Mouse (Mus musculus): ENCODE measurements at regions not wholly inside any gene's neighbourhood (a gene's known extent, or its start where the extent isn't known, plus 50 kb on each side); places are given as distances from the start of the nearest gene placed in this dataset.

DNA sequence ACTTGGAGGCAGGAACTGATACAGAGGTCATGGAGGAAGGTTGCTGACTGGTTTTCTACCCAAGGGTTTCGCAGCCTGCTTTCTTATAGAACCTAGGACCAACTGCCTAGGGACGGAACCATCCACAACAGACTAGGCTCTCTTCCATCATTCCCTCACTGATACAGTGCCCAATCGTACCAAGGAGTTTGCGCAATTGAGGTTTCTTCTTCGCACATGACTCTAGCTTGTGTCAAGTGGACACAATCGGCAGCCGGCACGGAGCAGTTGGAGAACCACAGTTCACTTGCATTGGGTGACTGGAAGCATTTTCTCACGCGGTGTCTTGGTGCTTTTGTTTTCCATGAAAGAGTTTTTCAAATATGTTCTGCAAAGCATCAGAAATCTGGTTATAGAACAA is 149.1 kb upstream of the Dyrk2 start:
- Histone ChIP-seq H3K4me3 (no peak overlapping the region), H3K27ac (no peak overlapping the region)
- TF ChIP-seq CTCF (IDR thresholded peaks at IDR 0.05): no peak
- intact Hi-C loops (cut with DNase I): no loop called here
- no peak for DNase-seq

DNA sequence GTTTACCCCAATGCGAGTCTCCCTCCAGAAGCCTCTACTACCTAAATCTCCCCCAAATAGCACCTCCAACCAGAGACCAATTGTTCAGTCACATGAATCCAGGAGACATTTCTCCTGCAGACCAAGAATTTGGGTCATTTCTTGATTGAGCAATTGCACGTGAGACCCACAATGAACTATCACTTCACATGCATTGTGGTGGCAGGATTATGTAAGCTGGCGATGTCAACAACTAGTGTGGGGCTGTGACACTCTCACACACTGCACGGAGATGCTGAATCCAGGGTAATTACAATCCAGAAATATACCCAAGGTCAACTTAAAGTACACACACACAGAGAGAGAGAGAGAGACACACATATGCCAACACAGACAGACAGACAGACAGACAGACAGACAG is 148.5 kb upstream of the Dyrk2 start:
- Histone ChIP-seq H3K27ac (no peak overlapping the region), H3K4me3 (no peak overlapping the region)
- intact Hi-C loops (cut with DNase I): no loop called here
- TF ChIP-seq CTCF (IDR thresholded peaks at IDR 0.05): no peak
- no peak for DNase-seq

DNA sequence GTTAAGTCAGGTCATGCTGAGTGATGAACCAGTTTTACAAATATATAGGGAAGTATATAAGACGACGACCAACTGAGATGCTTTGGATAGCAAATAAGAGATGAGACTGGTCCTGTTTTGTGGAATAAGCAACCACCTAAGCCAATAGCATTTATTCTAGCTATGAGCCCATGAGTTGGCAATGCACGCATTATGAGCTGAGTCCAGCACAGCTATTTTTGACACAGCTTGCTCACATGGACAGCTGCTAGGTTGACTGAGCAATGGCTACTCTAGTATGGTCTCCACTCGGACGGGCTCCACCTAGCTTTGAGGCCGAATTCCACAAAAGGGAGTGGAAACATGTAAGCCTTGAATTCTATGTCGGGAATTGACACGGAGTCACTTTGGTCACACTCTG is 146.1 kb upstream of the Dyrk2 start:
- Histone ChIP-seq H3K27ac (peak overlapping the region; percentile 59), H3K4me3 (peak overlapping the region; percentile 1; the same call in 1 of the 2 replicates)
- peak; percentile 30; the same call in 1 of the 2 replicates for TF ChIP-seq CTCF (IDR thresholded peaks at IDR 0.05)
- DNase-seq: peak; percentile 68
- intact Hi-C loops (cut with DNase I): no loop called here

DNA sequence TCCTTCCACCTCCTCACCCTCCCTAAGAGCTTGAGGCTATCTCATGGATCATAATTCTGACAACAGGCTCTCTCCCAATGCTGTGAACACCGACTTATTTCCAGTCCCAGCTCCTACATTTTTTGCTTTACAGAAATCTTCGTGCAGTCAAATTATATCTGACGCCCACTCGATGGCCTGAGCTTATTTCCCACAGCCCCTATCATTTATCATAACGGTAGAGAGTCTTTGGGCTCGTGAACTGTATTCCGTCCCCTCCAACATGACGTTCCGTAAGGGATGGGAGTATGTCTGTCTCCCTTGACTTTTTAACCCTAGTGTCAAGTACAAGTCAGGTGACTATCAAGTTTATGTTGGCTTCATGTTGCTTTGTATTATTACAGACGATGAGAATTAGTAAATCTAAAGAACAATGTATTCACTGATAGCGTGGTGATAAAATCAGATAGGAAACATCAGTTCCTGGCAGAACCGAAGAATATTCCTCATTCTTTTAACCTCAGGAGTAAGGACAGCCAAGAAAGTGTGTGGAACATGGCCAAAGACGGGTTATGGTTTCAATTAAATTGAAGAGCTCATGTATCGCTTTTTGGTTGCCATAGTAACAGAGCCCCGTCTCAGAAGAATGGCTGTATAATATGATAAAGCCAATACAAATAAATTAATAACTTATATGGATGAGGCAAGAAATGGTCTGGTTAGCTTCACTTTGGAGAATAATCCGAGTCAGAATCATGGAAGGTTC is 145.5 kb upstream of the Dyrk2 start:
- Histone ChIP-seq H3K4me3 (peak overlapping the region; percentile 1; the same call in 1 of the 2 replicates), H3K27ac (peak overlapping the region; percentile 28)
- peak; percentile 53 for DNase-seq
- no peak for TF ChIP-seq CTCF (IDR thresholded peaks at IDR 0.05)
- intact Hi-C loops (cut with DNase I): no loop called here

DNA sequence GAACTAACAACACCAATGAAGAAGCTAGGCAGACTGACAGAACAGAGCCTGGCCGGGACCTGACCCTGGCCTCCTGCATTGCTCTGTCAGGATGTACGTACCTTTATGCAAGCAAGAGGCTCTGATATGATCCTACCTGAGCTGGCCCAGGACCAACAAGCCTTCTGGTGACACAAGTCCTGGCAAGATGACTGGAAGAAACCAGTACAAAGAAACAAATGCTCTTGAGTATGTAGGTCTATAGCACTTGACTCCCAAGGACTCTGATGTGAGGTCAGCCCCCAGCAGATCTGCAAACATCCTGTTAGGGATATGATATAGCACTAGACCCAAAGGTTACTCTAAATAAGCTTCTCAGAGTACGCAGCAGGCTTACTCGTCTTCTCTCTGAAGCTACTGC is 144.7 kb upstream of the Dyrk2 start:
- Histone ChIP-seq H3K27ac (no peak overlapping the region), H3K4me3 (no peak overlapping the region)
- no peak for TF ChIP-seq CTCF (IDR thresholded peaks at IDR 0.05)
- DNase-seq: no peak
- intact Hi-C loops (cut with DNase I): loop anchor here (5.0 kb wide), 1 partner anchor 147 kb away; no protein-coding TSS in a partner anchor

DNA sequence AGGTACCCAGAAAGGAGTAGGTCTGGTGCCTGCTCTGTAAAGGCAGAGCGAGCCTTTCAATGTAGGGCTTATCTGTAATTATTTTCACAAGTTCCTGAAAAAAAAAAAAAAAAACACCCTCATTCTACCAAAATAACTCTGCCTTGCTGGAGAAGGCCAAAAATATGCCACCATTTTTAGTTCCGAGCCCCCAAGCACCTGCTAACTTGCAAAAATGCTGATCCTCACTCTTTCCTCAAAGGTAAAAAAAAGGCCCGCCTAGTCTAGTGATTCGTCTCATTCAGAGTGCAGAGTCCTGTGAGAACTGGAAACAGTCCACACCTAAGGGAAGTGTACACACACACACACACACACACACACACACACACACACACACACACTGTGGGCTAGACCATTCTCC is 143.7 kb upstream of the Dyrk2 start:
- no peak overlapping the region for H3K27ac ChIP-seq
- H3K4me3 ChIP-seq: no peak overlapping the region
- no peak for TF ChIP-seq CTCF (IDR thresholded peaks at IDR 0.05)
- no peak for DNase-seq
- intact Hi-C loops (cut with DNase I): loop anchor here (5.0 kb wide), 1 partner anchor 146 kb away; no protein-coding TSS in a partner anchor

DNA sequence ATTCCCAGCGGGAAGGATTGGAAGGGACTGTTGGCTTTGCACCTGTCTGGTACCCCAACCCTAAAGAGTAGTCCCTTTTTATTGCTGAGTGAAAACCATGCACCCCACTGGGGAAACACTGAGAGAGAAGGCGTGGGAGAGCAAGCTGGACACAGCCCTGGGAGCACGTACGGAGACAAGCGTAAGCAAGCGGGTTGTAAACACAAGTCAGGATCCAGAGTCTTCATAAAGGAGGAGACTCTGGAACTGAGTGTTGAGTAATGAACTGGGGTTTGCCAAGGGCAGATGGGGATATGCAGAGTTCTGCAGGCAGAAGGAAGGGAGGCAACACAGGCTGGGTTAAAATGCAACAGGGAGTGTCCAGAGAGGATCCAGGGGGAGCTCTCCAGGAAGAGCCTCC is 141.5 kb upstream of the Dyrk2 start:
- no peak for TF ChIP-seq CTCF (IDR thresholded peaks at IDR 0.05)
- peak overlapping the region; percentile 82 for H3K27ac ChIP-seq
- H3K4me3 ChIP-seq: peak overlapping the region; percentile 35
- peak; percentile 24 for DNase-seq
- intact Hi-C loops (cut with DNase I): loop anchor here (5.0 kb wide), 1 partner anchor 144 kb away; no protein-coding TSS in a partner anchor

DNA sequence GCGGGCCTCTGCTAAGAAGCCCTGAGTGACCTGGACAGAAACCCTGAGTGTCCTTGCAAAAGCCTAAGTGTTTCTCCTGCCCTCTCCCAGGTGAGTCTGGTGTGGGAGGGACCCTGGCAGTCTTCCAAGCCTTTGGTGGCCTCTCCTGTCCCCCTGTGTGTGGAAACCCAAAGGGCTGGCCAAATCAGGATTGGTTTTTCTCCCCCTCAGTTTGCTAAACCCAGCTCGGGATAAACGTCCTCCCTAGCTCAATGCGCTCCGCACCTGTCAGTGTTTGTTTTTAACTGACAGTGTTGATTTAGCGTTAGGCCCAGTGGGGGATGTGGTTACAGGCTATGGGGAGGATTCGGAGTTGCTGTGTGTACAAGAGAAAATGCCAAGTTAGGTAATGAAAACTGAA is 140.9 kb upstream of the Dyrk2 start:
- Histone ChIP-seq H3K4me3 (peak overlapping the region; percentile 35), H3K27ac (peak overlapping the region; percentile 82)
- no peak for TF ChIP-seq CTCF (IDR thresholded peaks at IDR 0.05)
- peak; percentile 45 for DNase-seq
- intact Hi-C loops (cut with DNase I): loop anchor here (5.0 kb wide), 1 partner anchor 144 kb away; no protein-coding TSS in a partner anchor

DNA sequence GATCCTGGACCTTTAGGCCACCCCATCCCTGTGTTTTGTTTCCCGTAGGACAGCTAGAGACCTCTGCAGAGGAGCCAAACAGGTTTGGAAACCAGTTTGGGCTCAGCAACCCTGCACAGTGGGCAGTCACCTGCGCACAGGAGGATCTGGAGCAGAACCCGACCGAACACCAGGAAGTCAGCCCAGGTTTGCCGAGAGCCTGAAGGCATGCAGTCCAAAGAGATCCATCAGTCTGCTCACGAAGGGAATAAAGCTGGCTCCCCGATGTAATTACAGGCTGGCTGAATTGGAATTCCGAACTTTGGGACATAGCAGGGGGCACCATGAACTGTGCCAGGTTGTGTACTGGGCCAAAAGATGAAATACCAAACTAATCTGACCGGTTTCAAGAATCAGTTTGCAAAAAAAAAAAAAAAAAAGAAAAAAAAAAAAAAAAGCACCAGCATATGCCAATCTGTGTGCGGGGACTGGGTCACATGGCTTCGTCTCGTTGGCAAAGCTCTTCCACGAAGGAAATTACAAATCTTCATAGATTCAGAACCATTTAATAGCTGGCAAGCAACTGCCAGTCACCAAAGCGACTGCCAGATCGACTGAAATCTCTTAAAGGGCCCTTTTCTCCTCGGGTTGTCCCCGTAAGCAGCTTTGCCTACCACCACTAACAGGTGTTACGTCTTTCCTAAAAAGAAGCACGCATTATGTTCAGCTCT is 137.0 kb upstream of the Dyrk2 start:
- TF ChIP-seq CTCF (IDR thresholded peaks at IDR 0.05): no peak
- Histone ChIP-seq H3K4me3 (no peak overlapping the region), H3K27ac (no peak overlapping the region)
- DNase-seq: no peak
- intact Hi-C loops (cut with DNase I): no loop called here

DNA sequence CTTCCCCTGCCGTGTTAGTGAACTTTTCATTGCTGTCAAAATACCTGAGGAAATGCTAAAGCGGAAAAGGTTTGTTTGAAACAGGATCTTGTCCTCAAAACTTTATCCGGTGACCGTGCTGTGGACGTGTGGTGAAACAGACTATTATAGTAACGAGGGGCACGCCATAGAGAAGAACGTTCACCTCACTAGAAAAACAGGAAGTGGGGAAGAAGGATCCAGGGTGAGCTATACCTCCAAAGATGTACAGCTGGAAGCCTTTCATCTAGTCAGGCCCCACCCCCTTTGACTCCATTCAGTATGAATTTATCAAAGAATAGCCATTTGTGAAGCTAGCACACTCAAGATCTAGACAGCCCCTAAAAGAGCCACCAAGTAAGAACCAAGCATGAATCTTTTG is 135.5 kb upstream of the Dyrk2 start:
- DNase-seq: no peak
- intact Hi-C loops (cut with DNase I): no loop called here
- H3K4me3 ChIP-seq: no peak overlapping the region
- no peak overlapping the region for H3K27ac ChIP-seq
- no peak for TF ChIP-seq CTCF (IDR thresholded peaks at IDR 0.05)

DNA sequence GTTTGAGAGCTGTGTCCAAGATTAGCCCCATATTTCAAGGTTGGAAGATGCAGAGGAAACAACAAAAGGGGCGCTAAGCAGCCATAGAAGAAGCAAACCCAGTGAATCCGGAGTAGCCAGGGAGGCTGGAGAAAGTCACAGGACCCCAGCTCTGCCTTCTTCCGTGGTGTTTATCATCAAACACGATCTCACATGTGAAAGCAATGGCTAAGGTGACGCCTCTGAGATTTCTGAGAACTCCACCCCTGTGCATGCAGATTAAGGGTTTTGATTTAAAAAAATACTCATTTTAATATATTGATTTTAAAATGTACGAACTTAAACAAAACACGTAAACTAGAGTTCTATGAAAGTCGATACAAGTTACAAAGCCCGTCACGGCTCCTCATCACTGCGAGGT is 134.4 kb upstream of the Dyrk2 start:
- Histone ChIP-seq H3K4me3 (no peak overlapping the region), H3K27ac (no peak overlapping the region)
- TF ChIP-seq CTCF (IDR thresholded peaks at IDR 0.05): no peak
- intact Hi-C loops (cut with DNase I): no loop called here
- DNase-seq: no peak

DNA sequence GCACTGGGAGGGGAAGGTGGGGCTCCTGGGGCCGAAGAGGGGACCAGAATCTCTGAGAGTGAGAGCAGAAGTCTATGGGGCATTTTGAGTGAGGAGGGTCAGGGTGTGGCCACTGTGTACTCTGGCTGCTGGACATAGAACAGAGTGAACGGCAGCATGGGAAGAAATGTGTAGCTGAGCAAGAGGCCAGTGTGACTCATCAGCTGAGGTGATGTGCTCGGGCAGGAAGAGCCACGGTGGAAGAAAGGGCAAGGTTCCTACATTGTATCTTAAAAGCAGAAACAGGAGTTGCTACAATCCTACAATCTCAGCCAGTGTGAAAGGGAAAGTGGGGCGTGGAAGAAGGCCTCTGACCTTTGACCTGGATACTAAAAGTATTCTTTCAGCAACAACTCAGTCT is 133.8 kb upstream of the Dyrk2 start:
- DNase-seq: no peak
- TF ChIP-seq CTCF (IDR thresholded peaks at IDR 0.05): no peak
- no peak overlapping the region for H3K4me3 ChIP-seq
- H3K27ac ChIP-seq: no peak overlapping the region
- intact Hi-C loops (cut with DNase I): no loop called here

DNA sequence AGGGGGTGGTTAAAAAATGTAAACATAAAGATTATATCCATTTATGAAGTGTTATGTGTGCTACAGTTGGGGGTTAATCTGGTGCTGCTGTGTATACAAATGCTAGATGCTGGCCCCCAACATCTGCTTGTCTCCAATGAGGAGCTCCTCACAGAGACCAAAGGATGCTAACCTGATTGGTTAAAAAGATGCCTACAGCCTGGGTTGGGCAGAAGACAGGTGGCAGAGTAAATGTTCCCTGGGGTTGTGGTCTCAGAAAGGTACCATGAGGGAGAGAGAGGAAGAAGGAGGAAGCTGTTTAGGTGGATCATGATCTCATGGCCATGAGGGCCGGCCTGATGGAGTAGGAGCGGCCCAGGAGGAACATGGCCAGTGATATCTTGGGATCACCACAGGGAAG is 133.0 kb upstream of the Dyrk2 start:
- TF ChIP-seq CTCF (IDR thresholded peaks at IDR 0.05): no peak
- intact Hi-C loops (cut with DNase I): no loop called here
- Histone ChIP-seq H3K4me3 (no peak overlapping the region), H3K27ac (no peak overlapping the region)
- no peak for DNase-seq
